Mouse (Mus musculus): Measurements from ENCODE around the gene Fbxw8. TPM values are rescaled to one million over a fixed set of nuclear protein-coding genes. Genes with fewer than 3 reads are reported as not detected.

The Fbxw8 gene
- polyA plus RNA-seq, 1 experiment from 2014 or later = 25.3 TPM

- peaks cover 29% of the 10 kb centered on the region for H3K4me1 ChIP-seq (replicated peaks; ENCODE audit: control insufficient read depth, insufficient read depth, low read length)
- DNase-seq (ENCODE audit: low spot score) (no peak), ATAC-seq (replicated peaks; ENCODE audit: low FRiP score, low TSS enrichment, low read depth) (no peak)
- WGBS = 64% methylated on average over 6 of the region's 6 CpGs
- H3K27me3 ChIP-seq (replicated peaks; ENCODE audit: control insufficient read depth, insufficient read depth, low read length) = no peaks in the 10 kb centered on the region
- no peak overlapping the region for H3K4me2 ChIP-seq (ENCODE audit: low read length)
- peaks cover 12% of the 10 kb centered on the region for H3K36me3 ChIP-seq (ENCODE audit: control insufficient read depth, insufficient read depth, low read length)
- H3K4me3 ChIP-seq (ENCODE audit: low read depth, low read length) = no peak overlapping the region
- no peaks in the 10 kb centered on the region for H3K9me3 ChIP-seq (ENCODE audit: control insufficient read depth, low read length)
- H3K9ac ChIP-seq (ENCODE audit: low read length) = no peak overlapping the region
- no peak overlapping the region for H3K27ac ChIP-seq (ENCODE audit: low read depth)
Measured at GRCm38 (mm10) chr5:118081996-118082395, 73.3 kb downstream of the Fbxw8 start.

- no peak for ATAC-seq (replicated peaks; ENCODE audit: low FRiP score, low TSS enrichment, low read depth)
- WGBS = 78% methylated on average over 9 of the region's 9 CpGs
- no peaks in the 10 kb centered on the region for H3K27me3 ChIP-seq (replicated peaks; ENCODE audit: control insufficient read depth, insufficient read depth, low read length)
Measured at GRCm38 (mm10) chr5:118081374-118081949, 73.8 kb downstream of the Fbxw8 start.

DNA sequence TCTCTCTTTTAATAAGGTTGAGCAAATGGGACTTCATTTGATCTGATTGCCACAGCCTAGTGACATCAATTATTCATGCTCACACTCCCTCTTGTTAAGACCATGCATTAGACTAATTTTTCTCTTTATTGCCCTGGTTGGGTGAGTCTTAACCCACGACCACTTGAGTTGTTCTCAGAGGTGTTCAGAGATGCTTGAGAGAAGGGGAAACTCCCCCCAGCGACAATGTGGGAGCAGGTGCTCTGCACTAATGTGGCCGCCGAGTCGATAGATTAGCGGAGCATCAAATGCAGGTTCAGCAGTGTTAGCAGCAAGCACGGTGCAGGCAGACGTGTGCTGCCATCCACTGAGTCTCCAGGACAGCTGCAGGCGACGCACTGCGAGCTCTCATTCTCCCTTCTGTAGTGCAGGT lies 75.4 kb downstream of the Fbxw8 start:
- ATAC-seq (replicated peaks; ENCODE audit: low FRiP score, low TSS enrichment, low read depth) (no peak), DNase-seq (ENCODE audit: low spot score) (no peak)
- H3K9ac ChIP-seq (ENCODE audit: low read length) = no peak overlapping the region
- H3K27me3 ChIP-seq (replicated peaks; ENCODE audit: control insufficient read depth, insufficient read depth, low read length) = no peaks in the 10 kb centered on the region
- H3K9me3 ChIP-seq (ENCODE audit: control insufficient read depth, low read length) = no peaks in the 10 kb centered on the region
- no peak overlapping the region for H3K27ac ChIP-seq (ENCODE audit: low read depth)
- H3K4me2 ChIP-seq (ENCODE audit: low read length) = no peak overlapping the region
- no peak overlapping the region for H3K4me3 ChIP-seq (ENCODE audit: low read depth, low read length)
- 75% methylated on average over 11 of the region's 11 CpGs for WGBS
- peaks cover 33% of the 10 kb centered on the region for H3K36me3 ChIP-seq (ENCODE audit: control insufficient read depth, insufficient read depth, low read length)
- H3K4me1 ChIP-seq (replicated peaks; ENCODE audit: control insufficient read depth, insufficient read depth, low read length) = peaks cover 26% of the 10 kb centered on the region

More at GRCm38 (mm10) chr5:118081374-118081949, 73.8 kb downstream of the Fbxw8 start:
- H3K9me3 ChIP-seq (ENCODE audit: control insufficient read depth, low read length) = no peaks in the 10 kb centered on the region
- no peak overlapping the region for H3K9ac ChIP-seq (ENCODE audit: low read length)
- peaks cover 17% of the 10 kb centered on the region for H3K36me3 ChIP-seq (ENCODE audit: control insufficient read depth, insufficient read depth, low read length)
- no peak overlapping the region for H3K27ac ChIP-seq (ENCODE audit: low read depth)
- H3K4me1 ChIP-seq (replicated peaks; ENCODE audit: control insufficient read depth, insufficient read depth, low read length) = peaks cover 26% of the 10 kb centered on the region
- H3K4me2 ChIP-seq (ENCODE audit: low read length) = no peak overlapping the region
- no peak for DNase-seq (ENCODE audit: low spot score)
- no peak overlapping the region for H3K4me3 ChIP-seq (ENCODE audit: low read depth, low read length)

DNA sequence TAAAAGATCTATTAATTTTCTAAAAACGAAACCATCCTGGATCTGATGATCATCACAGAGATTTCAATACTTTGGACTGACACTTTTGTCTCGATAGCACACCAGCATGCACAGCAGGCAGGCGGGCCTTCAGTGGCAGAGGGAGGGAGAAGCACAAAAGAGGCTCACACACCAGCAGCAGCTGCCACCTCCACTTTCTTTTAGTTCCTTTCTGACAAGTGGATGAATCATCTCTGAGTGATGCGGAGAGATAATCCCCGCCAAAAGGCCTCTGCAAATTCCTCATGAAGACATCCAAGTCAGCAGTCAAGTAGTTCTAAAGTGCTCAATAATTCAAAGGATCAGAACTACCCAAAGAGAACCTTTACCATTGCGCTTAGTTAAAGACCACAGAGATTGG lies 75.9 kb downstream of the Fbxw8 start:
- H3K27ac ChIP-seq (ENCODE audit: low read depth) = no peak overlapping the region
- no peak for ATAC-seq (replicated peaks; ENCODE audit: low FRiP score, low TSS enrichment, low read depth)
- no peaks in the 10 kb centered on the region for H3K27me3 ChIP-seq (replicated peaks; ENCODE audit: control insufficient read depth, insufficient read depth, low read length)
- peaks cover 24% of the 10 kb centered on the region for H3K4me1 ChIP-seq (replicated peaks; ENCODE audit: control insufficient read depth, insufficient read depth, low read length)
- H3K36me3 ChIP-seq (ENCODE audit: control insufficient read depth, insufficient read depth, low read length) = peaks cover 34% of the 10 kb centered on the region
- no peak for DNase-seq (ENCODE audit: low spot score)
- H3K9me3 ChIP-seq (ENCODE audit: control insufficient read depth, low read length) = no peaks in the 10 kb centered on the region
- 75% methylated on average over 6 of the region's 6 CpGs for WGBS
- no peak overlapping the region for H3K9ac ChIP-seq (ENCODE audit: low read length)
- no peak overlapping the region for H3K4me3 ChIP-seq (ENCODE audit: low read depth, low read length)
- no peak overlapping the region for H3K4me2 ChIP-seq (ENCODE audit: low read length)

DNA sequence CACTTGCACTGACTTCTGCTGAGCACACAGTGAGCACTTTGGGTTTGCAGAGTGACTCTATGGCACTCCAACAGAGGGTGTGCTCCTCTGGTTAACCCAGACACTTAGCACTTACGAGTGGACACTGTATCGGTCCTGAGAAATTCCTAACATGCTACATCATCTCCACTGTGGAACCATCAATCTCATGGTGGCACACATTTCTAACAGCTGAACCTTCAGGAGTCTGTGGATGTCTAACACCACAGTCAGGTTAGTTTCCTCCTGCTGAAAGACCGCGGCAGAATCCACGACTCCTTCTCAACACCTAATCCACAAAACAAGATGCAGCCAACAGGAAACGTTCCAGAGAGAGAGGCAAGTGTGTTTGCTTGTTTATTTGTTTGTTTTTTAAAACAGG lies 76.7 kb downstream of the Fbxw8 start:
- Histone ChIP-seq H3K4me2 (ENCODE audit: low read length) (no peak overlapping the region), H3K27ac (ENCODE audit: low read depth) (no peak overlapping the region), H3K9ac (ENCODE audit: low read length) (no peak overlapping the region), H3K4me3 (ENCODE audit: low read depth, low read length) (no peak overlapping the region), H3K4me1 (replicated peaks; ENCODE audit: control insufficient read depth, insufficient read depth, low read length) (peaks cover 16% of the 10 kb centered on the region), H3K27me3 (replicated peaks; ENCODE audit: control insufficient read depth, insufficient read depth, low read length) (no peaks in the 10 kb centered on the region), H3K9me3 (ENCODE audit: control insufficient read depth, low read length) (no peaks in the 10 kb centered on the region), H3K36me3 (ENCODE audit: control insufficient read depth, insufficient read depth, low read length) (peaks cover 40% of the 10 kb centered on the region)
- WGBS = 79% methylated on average over 6 of the region's 6 CpGs
- DNase-seq (ENCODE audit: low spot score) = no peak
- ATAC-seq (replicated peaks; ENCODE audit: low FRiP score, low TSS enrichment, low read depth) = no peak

GRCm38 (mm10) chr5:118076721-118077592 lies 78.3 kb downstream of the Fbxw8 start:
- no peaks in the 10 kb centered on the region for H3K9me3 ChIP-seq (ENCODE audit: control insufficient read depth, low read length)
- H3K27ac ChIP-seq (ENCODE audit: low read depth) = no peak overlapping the region
- no peak for ATAC-seq (replicated peaks; ENCODE audit: low FRiP score, low TSS enrichment, low read depth)
- no peak for DNase-seq (ENCODE audit: low spot score)
- H3K4me1 ChIP-seq (replicated peaks; ENCODE audit: control insufficient read depth, insufficient read depth, low read length) = peaks cover under 1% of the 10 kb centered on the region; the same call in 1 of the 2 replicates
- no peaks in the 10 kb centered on the region for H3K27me3 ChIP-seq (replicated peaks; ENCODE audit: control insufficient read depth, insufficient read depth, low read length)
- WGBS = 93% methylated on average over 15 of the region's 15 CpGs
- H3K4me3 ChIP-seq (ENCODE audit: low read depth, low read length) = no peak overlapping the region
- H3K4me2 ChIP-seq (ENCODE audit: low read length) = no peak overlapping the region
- peaks cover 56% of the 10 kb centered on the region for H3K36me3 ChIP-seq (ENCODE audit: control insufficient read depth, insufficient read depth, low read length)
- no peak overlapping the region for H3K9ac ChIP-seq (ENCODE audit: low read length)

DNA sequence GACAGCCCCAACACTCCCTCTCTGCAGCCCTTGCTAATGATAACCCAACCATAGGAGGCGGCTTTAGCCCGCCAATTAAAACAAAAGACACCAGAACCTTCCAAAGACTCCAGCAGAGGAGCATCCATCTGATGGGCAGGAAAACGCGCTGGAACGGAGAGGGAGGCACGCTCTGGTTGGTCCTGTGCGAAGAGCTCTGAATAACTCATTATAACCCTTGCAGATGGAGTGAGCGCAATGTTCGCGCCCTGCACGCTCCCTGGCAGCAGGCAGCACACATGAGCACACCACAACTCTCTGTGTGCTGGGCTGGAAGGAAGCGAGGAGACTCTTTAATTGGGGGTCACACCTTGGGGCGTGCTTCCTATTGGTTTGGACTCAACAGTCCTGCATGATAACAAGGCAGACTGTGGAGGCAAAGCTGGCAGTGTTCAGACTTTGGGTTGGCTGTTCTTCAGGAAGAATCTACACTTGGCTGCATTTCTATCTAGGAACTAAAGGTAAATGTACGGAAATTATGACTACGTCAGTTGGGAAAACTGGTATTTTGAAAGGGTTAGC lies 82.0 kb downstream of the Fbxw8 start:
- Histone ChIP-seq H3K4me1 (replicated peaks; ENCODE audit: control insufficient read depth, insufficient read depth, low read length) (no peaks in the 10 kb centered on the region), H3K9me3 (ENCODE audit: control insufficient read depth, low read length) (no peaks in the 10 kb centered on the region), H3K4me2 (ENCODE audit: low read length) (no peak overlapping the region), H3K4me3 (ENCODE audit: low read depth, low read length) (no peak overlapping the region), H3K9ac (ENCODE audit: low read length) (no peak overlapping the region), H3K36me3 (ENCODE audit: control insufficient read depth, insufficient read depth, low read length) (peaks cover 70% of the 10 kb centered on the region), H3K27ac (ENCODE audit: low read depth) (no peak overlapping the region), H3K27me3 (replicated peaks; ENCODE audit: control insufficient read depth, insufficient read depth, low read length) (no peaks in the 10 kb centered on the region)
- DNase-seq (ENCODE audit: low spot score) = no peak
- 94% methylated on average over 15 of the region's 15 CpGs for WGBS
- no peak for ATAC-seq (replicated peaks; ENCODE audit: low FRiP score, low TSS enrichment, low read depth)

- Histone ChIP-seq H3K4me3 (ENCODE audit: low read depth, low read length) (no peak overlapping the region), H3K4me1 (replicated peaks; ENCODE audit: control insufficient read depth, insufficient read depth, low read length) (no peaks in the 10 kb centered on the region), H3K9ac (ENCODE audit: low read length) (no peak overlapping the region), H3K27me3 (replicated peaks; ENCODE audit: control insufficient read depth, insufficient read depth, low read length) (no peaks in the 10 kb centered on the region), H3K9me3 (ENCODE audit: control insufficient read depth, low read length) (no peaks in the 10 kb centered on the region), H3K27ac (ENCODE audit: low read depth) (no peak overlapping the region), H3K4me2 (ENCODE audit: low read length) (no peak overlapping the region), H3K36me3 (ENCODE audit: control insufficient read depth, insufficient read depth, low read length) (peaks cover 67% of the 10 kb centered on the region)
- DNase-seq (ENCODE audit: low spot score) = no peak
- no peak for ATAC-seq (replicated peaks; ENCODE audit: low FRiP score, low TSS enrichment, low read depth)
- 87% methylated on average over 5 of the region's 5 CpGs for WGBS
Measured at GRCm38 (mm10) chr5:118071766-118072165, 83.5 kb downstream of the Fbxw8 start.

All from intestine, embryonic 14.5 days (tissue).